Mouse (Mus musculus): ENCODE measurements around the gene Ch25h. TPM values are rescaled to one million over a fixed set of nuclear protein-coding genes. Genes with fewer than 3 reads are reported as not detected.

Gene Ch25h
- polyA plus RNA-seq, 1 experiment from 2014 or later = 2.3 TPM

DNA sequence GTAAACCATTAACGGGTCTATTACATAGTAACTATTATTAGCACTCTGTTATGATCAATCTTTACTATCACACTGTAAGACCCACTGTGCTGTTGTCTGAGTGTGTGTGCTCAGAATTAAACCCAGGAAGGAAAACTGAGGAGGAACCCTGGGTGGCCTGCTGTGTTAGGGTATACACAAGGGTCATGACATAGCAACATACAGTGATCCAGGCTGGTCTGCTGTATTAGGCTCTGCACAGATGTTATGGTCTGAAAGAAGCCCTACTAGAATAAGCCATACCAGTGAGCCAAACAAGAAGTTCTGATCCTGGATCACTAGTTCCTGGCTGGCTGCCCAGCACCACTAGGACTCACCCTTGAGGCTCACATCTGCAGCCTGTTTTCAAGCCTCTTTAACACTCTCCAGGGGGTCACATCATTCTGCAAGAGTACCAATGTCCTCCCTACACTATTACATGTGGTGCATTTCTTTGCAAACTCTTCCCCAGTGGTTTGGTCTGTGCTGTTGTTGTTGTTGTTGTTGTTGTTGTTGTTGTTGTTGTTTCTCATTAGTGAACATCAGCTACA is 13.4 kb downstream of the Ch25h start:
- peaks cover 4% of the 10 kb centered on the region; the same call in 1 of the 2 replicates for H3K27me3 ChIP-seq
- H3K4me3 ChIP-seq (replicated peaks) = no peak overlapping the region
- no peaks in the 10 kb centered on the region for H3K36me3 ChIP-seq (replicated peaks)
- H3K4me2 ChIP-seq = no peak overlapping the region
- WGBS = 80% methylated on average over 1 of the region's 1 CpGs
- H3K27ac ChIP-seq = no peak overlapping the region
- no peak for ATAC-seq (ENCODE audit: low FRiP score)
- no peaks in the 10 kb centered on the region for H3K4me1 ChIP-seq
- no peak overlapping the region for H3K9ac ChIP-seq
- no peaks in the 10 kb centered on the region for H3K9me3 ChIP-seq

DNA sequence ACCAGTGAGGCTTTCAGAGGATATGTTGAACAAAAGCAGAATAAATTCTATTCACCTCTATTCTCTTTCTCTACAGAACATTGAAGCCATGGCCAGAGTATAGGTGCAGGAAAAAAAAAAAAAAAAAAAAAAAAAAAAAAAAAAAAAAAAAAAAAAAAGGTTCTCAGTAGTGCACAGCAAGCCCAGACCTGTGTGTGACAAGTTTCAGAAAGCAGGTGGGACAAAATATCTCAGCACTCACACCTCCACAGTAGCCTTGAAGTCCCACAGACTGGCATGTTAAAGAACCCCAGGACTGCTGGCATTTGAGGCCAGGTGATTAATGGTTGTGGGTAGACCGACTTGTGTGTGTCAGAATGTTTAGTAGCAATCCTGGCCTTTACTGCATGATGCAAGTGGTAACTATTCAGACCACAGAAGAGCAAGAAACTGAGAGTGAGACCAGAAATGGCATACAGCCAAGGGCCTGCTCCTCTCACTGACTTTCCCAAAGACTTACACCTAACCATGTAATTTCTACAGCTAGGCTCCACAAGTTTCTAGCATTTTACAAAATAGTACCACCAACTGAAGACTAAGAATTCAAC is 24.1 kb downstream of the Ch25h start:
- 89% methylated on average over 1 of the region's 1 CpGs for WGBS
- no peaks in the 10 kb centered on the region for H3K36me3 ChIP-seq (replicated peaks)
- H3K9ac ChIP-seq = no peak overlapping the region
- no peaks in the 10 kb centered on the region for H3K9me3 ChIP-seq
- H3K4me2 ChIP-seq = no peak overlapping the region
- H3K27ac ChIP-seq = no peak overlapping the region
- no peaks in the 10 kb centered on the region for H3K4me1 ChIP-seq
- 0 out of 2 replicates have a peak, but pooled peaks cover 5% of the 10 kb centered on the region for H3K27me3 ChIP-seq
- H3K4me3 ChIP-seq (replicated peaks) = no peak overlapping the region
- ATAC-seq (ENCODE audit: low FRiP score) = no peak

DNA sequence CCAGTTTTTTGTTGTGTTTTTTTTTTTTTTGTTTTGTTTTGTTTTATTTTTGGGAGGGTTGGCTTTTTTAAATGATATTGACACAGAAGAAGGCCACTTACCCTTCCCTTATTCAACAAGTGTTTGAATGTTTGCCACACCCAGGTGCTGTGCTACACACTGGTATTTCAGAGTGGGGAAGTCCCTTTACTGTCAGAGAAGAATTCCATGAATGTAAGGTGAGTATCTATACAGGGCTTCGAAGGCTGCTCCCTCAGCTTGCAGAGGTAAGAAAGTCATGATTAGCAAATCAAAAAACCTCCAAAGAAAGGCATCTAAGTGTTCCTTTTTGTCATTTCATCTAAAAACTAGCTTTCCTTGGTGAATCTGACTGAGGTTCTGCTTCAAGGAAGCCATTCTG is 26.1 kb downstream of the Ch25h start:
- Histone ChIP-seq H3K36me3 (replicated peaks) (no peaks in the 10 kb centered on the region), H3K9me3 (no peaks in the 10 kb centered on the region), H3K4me1 (no peaks in the 10 kb centered on the region), H3K27me3 (no peaks in the 10 kb centered on the region), H3K27ac (no peak overlapping the region), H3K9ac (no peak overlapping the region), H3K4me2 (no peak overlapping the region), H3K4me3 (replicated peaks) (no peak overlapping the region)
- no peak for ATAC-seq (ENCODE audit: low FRiP score)
- 81% methylated on average over 1 of the region's 1 CpGs for WGBS

DNA sequence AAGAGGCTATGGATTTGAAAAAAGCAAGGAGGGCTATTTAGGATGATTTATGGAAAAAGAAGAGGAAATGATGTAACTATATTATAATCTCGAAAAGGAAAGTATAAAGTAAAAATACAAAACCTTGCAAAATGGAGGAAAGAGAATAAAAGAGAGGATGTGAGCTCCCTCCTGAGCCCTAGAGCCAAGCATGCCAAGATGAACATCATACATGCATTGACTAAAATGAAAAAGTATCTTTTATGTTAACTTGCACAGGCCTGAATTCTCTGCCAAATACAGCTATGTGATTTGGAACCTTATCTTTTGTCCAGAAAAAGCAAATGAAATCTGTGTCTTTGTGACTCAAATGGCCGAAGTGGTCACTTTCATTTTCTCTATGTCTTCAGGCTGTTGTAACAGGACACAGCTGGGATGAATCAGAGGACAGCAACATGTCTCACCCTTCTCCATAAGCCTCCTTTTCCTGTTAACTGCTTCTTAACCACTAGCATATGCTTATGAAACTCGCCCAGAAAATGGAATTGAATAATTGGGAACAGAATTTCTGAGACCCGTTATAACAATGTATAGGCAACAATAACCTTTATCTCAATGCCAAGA is 29.5 kb downstream of the Ch25h start:
- Histone ChIP-seq H3K4me3 (replicated peaks) (no peak overlapping the region), H3K9ac (no peak overlapping the region), H3K4me2 (no peak overlapping the region), H3K9me3 (no peaks in the 10 kb centered on the region), H3K27ac (no peak overlapping the region), H3K27me3 (no peaks in the 10 kb centered on the region), H3K36me3 (replicated peaks) (no peaks in the 10 kb centered on the region), H3K4me1 (no peaks in the 10 kb centered on the region)
- WGBS = 77% methylated on average over 4 of the region's 4 CpGs
- ATAC-seq (ENCODE audit: low FRiP score) = no peak

DNA sequence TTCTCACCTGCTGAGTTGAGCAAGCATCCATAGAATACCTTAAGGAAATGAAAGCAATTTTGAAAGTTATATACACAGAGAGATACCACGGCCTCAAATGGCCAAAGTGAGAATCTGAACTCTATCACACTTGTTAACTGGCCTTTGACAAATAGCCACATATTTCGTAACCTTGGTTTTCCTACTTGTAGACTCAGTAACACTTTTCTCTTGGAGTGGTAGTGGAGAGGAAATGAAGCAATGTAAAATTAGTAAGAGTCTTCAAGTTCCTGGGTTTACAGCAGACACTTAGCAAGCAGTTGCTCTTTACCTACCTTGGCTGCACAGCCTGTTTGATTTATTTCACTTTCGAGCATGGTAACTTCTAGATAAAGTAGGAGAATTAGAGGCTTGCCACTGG is 30.2 kb downstream of the Ch25h start:
- Histone ChIP-seq H3K9ac (no peak overlapping the region), H3K36me3 (replicated peaks) (no peaks in the 10 kb centered on the region), H3K27me3 (no peaks in the 10 kb centered on the region), H3K4me2 (no peak overlapping the region), H3K4me1 (no peaks in the 10 kb centered on the region), H3K9me3 (no peaks in the 10 kb centered on the region), H3K4me3 (replicated peaks) (no peak overlapping the region), H3K27ac (no peak overlapping the region)
- ATAC-seq (ENCODE audit: low FRiP score) = no peak
- 88% methylated on average over 3 of the region's 3 CpGs for WGBS

DNA sequence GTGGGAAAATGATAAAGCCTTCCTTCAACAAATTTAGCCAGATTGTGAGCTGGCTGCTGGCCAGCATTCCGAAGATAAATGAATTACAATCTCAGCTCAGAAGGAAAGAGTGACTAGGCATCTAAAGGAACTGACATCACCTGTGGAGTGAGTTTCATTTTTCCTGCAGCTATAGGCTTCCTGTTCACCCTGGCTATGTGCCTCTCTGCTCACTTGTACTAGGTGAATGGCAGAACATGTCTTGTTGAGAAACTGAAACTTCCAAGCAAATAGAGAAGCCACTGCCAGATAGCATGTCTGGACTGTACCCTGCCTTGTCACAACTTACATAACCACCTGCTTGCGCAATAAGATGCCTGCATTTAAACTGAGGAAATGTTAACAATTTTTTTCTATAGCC is 33.0 kb downstream of the Ch25h start:
- no peaks in the 10 kb centered on the region for H3K4me1 ChIP-seq
- H3K27ac ChIP-seq = no peak overlapping the region
- H3K27me3 ChIP-seq = no peaks in the 10 kb centered on the region
- no peaks in the 10 kb centered on the region for H3K9me3 ChIP-seq
- no peak overlapping the region for H3K4me3 ChIP-seq (replicated peaks)
- ATAC-seq (ENCODE audit: low FRiP score) = no peak
- no peak overlapping the region for H3K9ac ChIP-seq
- no peaks in the 10 kb centered on the region for H3K36me3 ChIP-seq (replicated peaks)
- H3K4me2 ChIP-seq = no peak overlapping the region
- WGBS = 87% methylated on average over 2 of the region's 2 CpGs

DNA sequence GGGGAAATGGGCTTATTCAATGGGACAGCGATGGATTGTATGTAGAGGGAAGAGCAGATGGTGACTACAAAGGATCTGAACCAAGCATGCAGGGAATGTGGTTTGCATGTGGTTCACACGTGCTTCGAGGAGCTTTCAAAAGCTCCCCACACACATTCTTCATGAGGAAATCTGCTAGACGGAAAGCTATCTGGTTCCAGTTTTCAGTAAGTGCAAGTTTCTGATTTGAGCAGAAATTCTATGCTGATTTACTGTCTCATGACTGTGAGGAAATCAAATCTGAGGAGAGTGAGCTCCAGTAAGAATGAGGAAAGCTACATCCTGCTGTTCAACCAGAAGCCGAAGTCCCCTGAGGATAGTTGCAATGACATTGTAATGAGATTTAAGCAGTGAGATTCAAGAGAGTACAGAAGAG is 39.8 kb downstream of the Ch25h start:
- Histone ChIP-seq H3K4me3 (replicated peaks) (no peak overlapping the region), H3K27me3 (no peaks in the 10 kb centered on the region), H3K9me3 (no peaks in the 10 kb centered on the region), H3K27ac (no peak overlapping the region), H3K9ac (no peak overlapping the region), H3K36me3 (replicated peaks) (no peaks in the 10 kb centered on the region), H3K4me1 (no peaks in the 10 kb centered on the region), H3K4me2 (no peak overlapping the region)
- WGBS = 76% methylated on average over 5 of the region's 5 CpGs
- ATAC-seq (ENCODE audit: low FRiP score) = no peak

DNA sequence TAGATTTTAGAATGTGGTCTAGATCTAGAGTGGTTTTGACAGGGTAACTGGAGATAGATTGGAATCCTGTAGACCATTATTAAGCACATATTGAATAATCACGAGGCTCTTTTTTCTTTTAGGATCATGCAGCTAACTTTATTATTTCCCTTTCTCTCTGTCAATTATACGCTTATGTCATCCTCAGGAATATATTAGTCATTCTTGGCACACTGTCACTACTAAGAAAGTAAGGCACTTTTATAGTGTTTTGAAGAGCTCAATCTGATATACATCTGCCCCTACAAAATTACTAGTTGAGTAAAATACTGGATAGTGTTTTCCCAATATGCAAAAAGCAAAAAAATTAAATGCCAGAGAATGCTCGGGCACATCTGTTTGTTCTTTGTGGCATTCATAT is 43.6 kb downstream of the Ch25h start:
- H3K27me3 ChIP-seq = no peaks in the 10 kb centered on the region
- ATAC-seq (ENCODE audit: low FRiP score) = no peak
- no peaks in the 10 kb centered on the region for H3K36me3 ChIP-seq (replicated peaks)
- H3K9ac ChIP-seq = no peak overlapping the region
- no peaks in the 10 kb centered on the region for H3K9me3 ChIP-seq
- no peaks in the 10 kb centered on the region for H3K4me1 ChIP-seq
- H3K27ac ChIP-seq = no peak overlapping the region
- no peak overlapping the region for H3K4me2 ChIP-seq
- H3K4me3 ChIP-seq (replicated peaks) = no peak overlapping the region
- 83% methylated on average over 3 of the region's 3 CpGs for WGBS

DNA sequence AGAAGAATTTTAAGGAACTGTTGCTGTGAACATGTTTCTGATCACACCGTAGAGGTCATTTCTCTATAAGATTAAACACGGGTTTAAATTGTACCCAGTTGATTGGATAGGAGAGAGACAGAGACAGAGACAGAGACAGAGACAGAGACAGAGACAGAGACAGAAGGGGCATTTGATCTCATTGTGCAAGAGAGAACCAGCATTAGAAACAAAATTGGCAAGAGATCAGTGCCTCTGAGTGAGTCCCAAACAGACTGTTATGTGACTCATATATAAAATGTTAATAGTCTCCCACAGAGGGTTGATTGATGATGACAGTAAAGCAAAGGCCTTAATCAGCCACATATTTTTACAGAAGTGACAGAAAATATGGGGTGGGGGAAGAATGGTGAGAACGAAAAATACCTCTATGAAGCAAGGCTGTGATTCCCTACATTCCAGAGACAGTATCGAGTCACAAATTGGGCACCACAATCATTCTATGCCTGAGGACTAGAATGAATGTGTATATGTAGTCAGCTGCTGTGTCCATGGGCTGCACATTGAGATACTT is 51.1 kb downstream of the Ch25h start:
- Histone ChIP-seq H3K4me1 (no peaks in the 10 kb centered on the region), H3K9ac (no peak overlapping the region), H3K4me3 (replicated peaks) (no peak overlapping the region), H3K36me3 (replicated peaks) (no peaks in the 10 kb centered on the region), H3K27ac (no peak overlapping the region), H3K4me2 (no peak overlapping the region), H3K27me3 (no peaks in the 10 kb centered on the region), H3K9me3 (no peaks in the 10 kb centered on the region)
- WGBS = 85% methylated on average over 4 of the region's 4 CpGs
- no peak for ATAC-seq (ENCODE audit: low FRiP score)

Other genes starting within 250 kb of the Ch25h start
- 22.7 and 43.7 TPM in 2 replicates for gene Acta2, start 219.6 kb downstream of the Ch25h start, polyA plus RNA-seq (2016; fragmentation: Nextera tagmentation; extraction: Ambion mirVana)
- 0.32 and 0.55 TPM in 2 replicates for gene Fas, start 184.5 kb downstream of the Ch25h start, polyA plus RNA-seq (2016; fragmentation: Nextera tagmentation; extraction: Ambion mirVana)
- 16.1 and 16.8 TPM in 2 replicates for gene Lipa, start 52.3 kb upstream of the Ch25h start, polyA plus RNA-seq (2016; fragmentation: Nextera tagmentation; extraction: Ambion mirVana)
- 6.1 and 6.3 TPM in 2 replicates for gene Ifit2, start 75.5 kb upstream of the Ch25h start, polyA plus RNA-seq (2016; fragmentation: Nextera tagmentation; extraction: Ambion mirVana)
- gene Ifit3, start 108.4 kb upstream of the Ch25h start, polyA plus RNA-seq (2016; fragmentation: Nextera tagmentation; extraction: Ambion mirVana) = 0.24 and 0.26 TPM in 2 replicates
- 0.14 and 0.36 TPM in 2 replicates for gene Ifit1bl1, start 126.8 kb upstream of the Ch25h start, polyA plus RNA-seq (2016; fragmentation: Nextera tagmentation; extraction: Ambion mirVana)
- gene Ifit3b, start 132.8 kb upstream of the Ch25h start, polyA plus RNA-seq (2016; fragmentation: Nextera tagmentation; extraction: Ambion mirVana) = 0.09 TPM in 1 of 2 replicates, not detected in the other
- gene Ifit1bl2, start 165.6 kb upstream of the Ch25h start, polyA plus RNA-seq (2016; fragmentation: Nextera tagmentation; extraction: Ambion mirVana) = not detected in 2 replicates
- gene Ifit1, start 165.7 kb upstream of the Ch25h start, polyA plus RNA-seq (2016; fragmentation: Nextera tagmentation; extraction: Ambion mirVana) = 0.11 and 0.17 TPM in 2 replicates